Mouse (Mus musculus) forebrain, embryonic 11.5 days (tissue): ENCODE data around the gene Sema5b. TPM values are rescaled to one million over a fixed set of nuclear protein-coding genes. Genes with fewer than 3 reads are reported as not detected.

ENCODE experiments used
- ATAC-seq: fragments of 200-750 bp; cut with Nextera tagmentation; replicated peaks from 2 replicates; pipeline ENCODE4 v1.8.0; 2017; ENCODE audit warnings: moderate TSS enrichment; ENCODE audit not compliant: low FRiP score
- DNase-seq: peaks from one replicate; pipeline ENCODE4 v3.0.0-alpha.2; 2017; ENCODE audit warnings: low spot score
- H3K27ac ChIP-seq: fragments of 300-500 bp; sonication (generic); 2 replicates; pipeline ENCODE4 v1.5.1; 2014; ENCODE audit warnings: low read depth, low read length
- H3K27me3 ChIP-seq: fragments of 300-500 bp; sonication (generic); 2 replicates; pipeline ENCODE4 v1.6.1; 2014; ENCODE audit warnings: mild to moderate bottlenecking, low read length, mixed read lengths; ENCODE audit not compliant: control insufficient read depth, insufficient read depth
- H3K36me3 ChIP-seq: fragments of 300-500 bp; sonication (generic); 2 replicates; pipeline ENCODE4 v1.6.1; 2014; ENCODE audit warnings: mild to moderate bottlenecking, low read length, moderate library complexity, mixed read lengths; ENCODE audit not compliant: control insufficient read depth, insufficient read depth
- H3K4me1 ChIP-seq: fragments of 300-500 bp; sonication (generic); replicated peaks from 2 replicates; pipeline ENCODE4 v1.6.1; 2014; ENCODE audit warnings: low read length, mixed read lengths; ENCODE audit not compliant: control insufficient read depth, insufficient read depth
- H3K4me2 ChIP-seq: fragments of 300-500 bp; sonication (generic); 2 replicates; pipeline ENCODE4 v1.6.1; 2014; ENCODE audit warnings: low read depth, mild to moderate bottlenecking, low read length, moderate library complexity, mixed read lengths; ENCODE audit not compliant: severe bottlenecking
- H3K4me3 ChIP-seq: fragments of 300-500 bp; sonication (generic); 2 replicates; pipeline ENCODE4 v1.5.1; 2014; ENCODE audit warnings: low read depth, low read length
- H3K9ac ChIP-seq: fragments of 300-500 bp; sonication (generic); 2 replicates; pipeline ENCODE4 v1.6.1; 2014; ENCODE audit warnings: low read length
- H3K9me3 ChIP-seq: fragments of 300-500 bp; sonication (generic); 2 replicates; pipeline ENCODE4 v1.6.1; 2016; ENCODE audit warnings: low read length, mixed read lengths; ENCODE audit not compliant: control insufficient read depth
- WGBS: fragments of 180-500 bp; shearing (Covaris S2); extraction: QIAGEN DNeasy Blood & Tissue Kit; methylation state at CpG from one replicate; pipeline ENCODE4 v1.1.7; 2014; 5-methylcytosine and 5-hydroxymethylcytosine counted together
- polyA plus RNA-seq: library from polyadenylated mRNA; unstranded; fragments of >200 nt; fragmentation: Nextera tagmentation; extraction: Ambion mirVana; gene quantifications from 2 replicates; pipeline ENCODE4 v1.2.1, GENCODE M21; 2014

Sema5b gene
- polyA plus RNA-seq, 1 experiment from 2014 or later: 62.6 TPM

- DNase-seq (no peak), ATAC-seq (no peak)
- Histone ChIP-seq H3K36me3 (no peaks in the 10 kb centered on the region), H3K9ac (no peak overlapping the region), H3K27ac (no peak overlapping the region), H3K4me1 (no peaks in the 10 kb centered on the region), H3K9me3 (no peaks in the 10 kb centered on the region), H3K27me3 (no peaks in the 10 kb centered on the region), H3K4me3 (no peak overlapping the region), H3K4me2 (no peak overlapping the region)
- WGBS: 78% methylated on average over 16 of the region's 16 CpGs
These were observed 163.1 kb downstream of the Sema5b start for GRCm38 (mm10) chr16:35703763-35704679.

- Histone ChIP-seq H3K4me1 (no peaks in the 10 kb centered on the region), H3K4me3 (no peak overlapping the region), H3K9ac (no peak overlapping the region), H3K27me3 (no peaks in the 10 kb centered on the region), H3K27ac (no peak overlapping the region), H3K9me3 (no peaks in the 10 kb centered on the region), H3K36me3 (no peaks in the 10 kb centered on the region), H3K4me2 (no peak overlapping the region)
- ATAC-seq: no peak
- DNase-seq: no peak
- WGBS: 77% methylated on average over 14 of the region's 14 CpGs
These were observed 163.9 kb downstream of the Sema5b start for GRCm38 (mm10) chr16:35704796-35705195.

GRCm38 (mm10) chr16:35707004-35707403 lies 166.1 kb downstream of the Sema5b start:
- Histone ChIP-seq H3K4me3 (no peak overlapping the region), H3K36me3 (no peaks in the 10 kb centered on the region), H3K4me1 (no peaks in the 10 kb centered on the region), H3K9me3 (no peaks in the 10 kb centered on the region), H3K4me2 (no peak overlapping the region), H3K27ac (no peak overlapping the region), H3K9ac (no peak overlapping the region), H3K27me3 (no peaks in the 10 kb centered on the region)
- ATAC-seq (no peak), DNase-seq (no peak)
- 89% methylated on average over 5 of the region's 5 CpGs for WGBS

- ATAC-seq (no peak), DNase-seq (no peak)
- WGBS: 82% methylated on average over 7 of the region's 7 CpGs
- no peak overlapping the region for H3K9ac ChIP-seq
- H3K36me3 ChIP-seq: no peaks in the 10 kb centered on the region
- H3K4me1 ChIP-seq: no peaks in the 10 kb centered on the region
- H3K9me3 ChIP-seq: no peaks in the 10 kb centered on the region
- no peaks in the 10 kb centered on the region for H3K27me3 ChIP-seq
- H3K27ac ChIP-seq: no peak overlapping the region
- H3K4me2 ChIP-seq: no peak overlapping the region
- no peak overlapping the region for H3K4me3 ChIP-seq
These were observed 170.1 kb downstream of the Sema5b start for GRCm38 (mm10) chr16:35711004-35711403.

- H3K36me3 ChIP-seq: no peaks in the 10 kb centered on the region
- ATAC-seq: no peak
- no peaks in the 10 kb centered on the region for H3K9me3 ChIP-seq
- no peak overlapping the region for H3K4me2 ChIP-seq
- no peak overlapping the region for H3K9ac ChIP-seq
- WGBS: 90% methylated on average over 7 of the region's 7 CpGs
- H3K4me1 ChIP-seq: no peaks in the 10 kb centered on the region
- DNase-seq: no peak
- H3K27me3 ChIP-seq: no peaks in the 10 kb centered on the region
- H3K27ac ChIP-seq: no peak overlapping the region
- H3K4me3 ChIP-seq: no peak overlapping the region
These were observed 172.7 kb downstream of the Sema5b start for GRCm38 (mm10) chr16:35713606-35714005.

Other genes starting within 250 kb of the Sema5b start
- gene Sec22a, start 177.2 kb upstream of the Sema5b start, polyA plus RNA-seq: 40.7 and 45.4 TPM in 2 replicates
- 7.8 and 9.3 TPM in 2 replicates for gene Pdia5, start 50.3 kb upstream of the Sema5b start, polyA plus RNA-seq
- 13.9 and 16.2 TPM in 2 replicates for gene Dirc2, start 228.2 kb downstream of the Sema5b start, polyA plus RNA-seq
- 24.2 and 25.3 TPM in 2 replicates for gene Hspbap1, start 229.2 kb downstream of the Sema5b start, polyA plus RNA-seq